Mouse (Mus musculus): ENCODE data around the gene Lysmd4.

DNA sequence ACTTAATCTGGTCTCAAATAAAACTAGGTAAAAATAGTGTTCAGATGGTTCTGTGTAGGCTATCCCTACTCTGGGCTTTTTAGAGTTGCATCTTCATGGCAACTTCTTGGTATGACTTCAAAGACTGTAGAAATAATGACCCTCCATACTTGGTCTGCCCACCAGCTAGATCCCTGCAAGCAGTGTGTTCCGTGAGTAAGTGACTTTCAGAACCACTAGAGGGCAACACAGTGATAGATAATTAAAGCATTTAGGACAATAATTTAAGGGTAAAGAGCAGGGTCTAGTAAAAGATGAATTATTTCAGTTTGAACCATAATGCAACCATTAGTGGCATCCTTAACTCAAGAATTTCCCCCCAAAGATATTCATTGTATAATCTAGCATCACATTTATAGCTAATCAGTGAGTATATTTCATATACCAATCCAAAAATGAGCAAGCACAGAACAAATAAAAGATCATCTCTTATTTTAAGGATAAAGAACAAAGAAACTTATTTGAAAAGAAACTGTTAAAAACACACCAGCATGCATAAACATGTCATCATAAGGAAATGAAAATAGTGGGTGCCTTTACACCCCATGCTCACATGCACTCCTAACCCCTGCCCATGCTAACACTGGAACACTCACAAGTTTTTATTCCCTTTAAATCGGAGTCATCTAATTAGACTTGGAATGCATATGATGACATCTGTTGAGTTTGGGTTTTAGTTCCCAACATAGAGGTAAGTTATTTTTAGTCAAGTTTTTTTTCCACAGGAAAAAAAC lies 21.0 kb downstream of the Lysmd4 start:
- no peak for TF ChIP-seq POLR2A (IDR thresholded peaks at IDR 0.05; ENCODE audit: extremely low read depth, insufficient read depth, low read length)
- TF ChIP-seq CTCF (IDR thresholded peaks at IDR 0.05; ENCODE audit: extremely low read depth, insufficient read depth, low read length): peak; percentile 51

Measured in cortical plate, adult 2 months (tissue).